In genomic region chr4:28899373-28899772, GRCm38 (mm10) we compare ENCODE assay signal across 31 mouse cellular contexts.
"Had no signal": no experiment of that assay in that cellular context is flagged by ENCODE, and none has a peak within 500 bp of the region (broad histone marks: within the 10 kb centered on the region; RNA-seq: fewer than 3 reads in every experiment).

No protein-coding gene starts in this region.

- DNase-seq: liver; liver, embryonic 13.5 days; liver, postnatal 0 days; lung, adult 18-20 months; lung, adult 2 months; lung, embryonic 14.5 days; lung, postnatal 10 days; lung, postnatal 14 days; lung, postnatal 36 days; lung, postnatal 4 days; midbrain, embryonic 14.5 days had no signal

- H3K27ac ChIP-seq: left cerebral cortex, adult 2 months; limb, embryonic 10.5 days; limb, embryonic 12.5 days; limb, embryonic 13.5 days; limb, embryonic 15.5 days; liver, embryonic 12.5 days; liver, embryonic 13.5 days; liver, embryonic 14.5 days; liver, embryonic 15.5 days; lung, embryonic 15.5 days; macrophage; midbrain, embryonic 10.5 days; midbrain, embryonic 12.5 days; midbrain, embryonic 15.5 days; neural tube, embryonic 12.5 days had no signal

- H3K36me3 ChIP-seq: limb, embryonic 10.5 days; limb, embryonic 12.5 days; limb, embryonic 13.5 days; limb, embryonic 15.5 days; liver, embryonic 12.5 days; liver, embryonic 13.5 days; liver, embryonic 15.5 days; lung, embryonic 15.5 days; midbrain, embryonic 10.5 days; midbrain, embryonic 12.5 days; midbrain, embryonic 15.5 days; neural tube, embryonic 12.5 days had no signal

- H3K4me2 ChIP-seq: limb, embryonic 12.5 days; limb, embryonic 13.5 days; limb, embryonic 15.5 days; liver, embryonic 11.5 days; liver, embryonic 12.5 days; liver, embryonic 13.5 days; liver, embryonic 15.5 days; lung, embryonic 14.5 days; lung, embryonic 15.5 days; midbrain, embryonic 11.5 days; midbrain, embryonic 12.5 days; midbrain, embryonic 15.5 days; neural tube, embryonic 12.5 days had no signal

- H3K27me3 ChIP-seq: limb, embryonic 12.5 days; limb, embryonic 13.5 days; limb, embryonic 15.5 days; liver, embryonic 12.5 days; liver, embryonic 13.5 days; liver, embryonic 15.5 days; lung, embryonic 15.5 days; megakaryocyte, embryonic 14.5 days; midbrain, embryonic 12.5 days; midbrain, embryonic 15.5 days; neural tube, embryonic 12.5 days had no signal

- H3K4me1 ChIP-seq: limb, embryonic 10.5 days; limb, embryonic 12.5 days; limb, embryonic 13.5 days; limb, embryonic 15.5 days; liver, embryonic 12.5 days; liver, embryonic 13.5 days; liver, embryonic 15.5 days; lung, embryonic 15.5 days; megakaryocyte, embryonic 14.5 days; midbrain, embryonic 10.5 days; midbrain, embryonic 15.5 days; neural tube, embryonic 12.5 days had no signal

- H3K9ac ChIP-seq: limb, embryonic 12.5 days; limb, embryonic 13.5 days; limb, embryonic 15.5 days; liver, embryonic 12.5 days; liver, embryonic 13.5 days; liver, embryonic 14.5 days; liver, embryonic 15.5 days; liver, postnatal 0 days; lung, embryonic 14.5 days; lung, embryonic 15.5 days; midbrain, embryonic 12.5 days; midbrain, embryonic 15.5 days; neural tube, embryonic 12.5 days had no signal

- H3K4me3 ChIP-seq: left cerebral cortex, adult 2 months; limb, embryonic 10.5 days; limb, embryonic 12.5 days; limb, embryonic 13.5 days; limb, embryonic 15.5 days; liver, embryonic 12.5 days; liver, embryonic 13.5 days; liver, embryonic 15.5 days; lung, embryonic 15.5 days; megakaryocyte, embryonic 14.5 days; midbrain, embryonic 10.5 days; midbrain, embryonic 12.5 days; midbrain, embryonic 15.5 days; myocyte; neural tube, embryonic 12.5 days had no signal

- H3K9me3 ChIP-seq: limb, embryonic 10.5 days; limb, embryonic 12.5 days; limb, embryonic 13.5 days; limb, embryonic 15.5 days; liver, embryonic 12.5 days; liver, embryonic 13.5 days; liver, embryonic 15.5 days; lung, embryonic 15.5 days; megakaryocyte, embryonic 14.5 days; midbrain, embryonic 10.5 days; midbrain, embryonic 12.5 days; midbrain, embryonic 15.5 days; neural tube, embryonic 12.5 days had no signal

- ATAC-seq: liver, embryonic 12.5 days; liver, postnatal 0 days; lung, postnatal 0 days; midbrain, embryonic 15.5 days; midbrain, embryonic 16.5 days had no signal
